Mouse (Mus musculus): ENCODE results near the gene Nfkbil1.

The Nfkbil1 gene

DNA sequence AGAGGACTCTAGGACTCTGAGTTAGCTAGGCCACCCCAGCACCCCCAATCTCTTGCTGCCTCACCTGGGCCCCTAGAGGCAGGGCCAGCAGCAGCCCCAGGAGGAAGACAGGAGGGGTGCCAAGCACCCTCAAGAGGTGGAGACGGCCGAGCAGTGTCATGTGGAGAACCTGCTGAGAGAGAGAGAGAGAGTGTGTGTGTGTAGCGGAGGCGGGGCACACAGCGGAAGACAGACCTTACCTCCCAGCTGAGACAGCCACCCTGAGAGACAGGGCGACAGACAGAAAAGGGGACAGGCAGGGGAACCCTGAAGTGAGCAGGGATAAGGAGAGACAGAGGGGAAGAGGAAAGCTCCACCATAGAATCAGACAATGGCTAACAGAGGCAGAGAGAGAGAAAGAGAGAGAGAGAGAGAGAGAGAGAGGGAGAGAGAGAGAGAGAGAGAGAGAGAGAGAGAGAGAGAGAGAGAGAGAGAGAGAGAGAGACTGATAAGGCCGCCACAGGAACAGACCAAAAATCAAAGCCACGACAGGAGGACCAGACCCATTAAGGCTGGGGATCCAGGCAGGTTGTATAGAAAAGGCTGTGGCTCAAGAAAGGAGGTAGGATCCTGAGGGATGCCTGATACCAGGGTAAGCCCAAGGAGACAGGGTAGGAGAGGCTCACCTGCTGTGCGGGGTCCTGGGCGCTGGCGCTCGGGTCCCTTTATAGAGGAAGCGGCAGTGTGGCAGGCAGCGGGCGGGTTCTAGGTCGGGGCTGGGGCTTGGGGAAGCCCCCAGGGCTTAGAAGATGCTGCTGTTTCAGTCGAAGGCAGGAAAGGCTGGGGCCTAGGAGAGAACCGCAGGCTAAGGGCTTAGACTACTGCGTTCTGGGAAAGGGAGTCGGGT, 30.9 kb downstream of the Nfkbil1 start, which contains the start of gene Lta:
Gene Lta, minus strand, starts transcription at position 858 of the 886 bp plus-strand sequence.
- DNase-seq (ENCODE audit: low read depth, low spot score): no peak

DNA sequence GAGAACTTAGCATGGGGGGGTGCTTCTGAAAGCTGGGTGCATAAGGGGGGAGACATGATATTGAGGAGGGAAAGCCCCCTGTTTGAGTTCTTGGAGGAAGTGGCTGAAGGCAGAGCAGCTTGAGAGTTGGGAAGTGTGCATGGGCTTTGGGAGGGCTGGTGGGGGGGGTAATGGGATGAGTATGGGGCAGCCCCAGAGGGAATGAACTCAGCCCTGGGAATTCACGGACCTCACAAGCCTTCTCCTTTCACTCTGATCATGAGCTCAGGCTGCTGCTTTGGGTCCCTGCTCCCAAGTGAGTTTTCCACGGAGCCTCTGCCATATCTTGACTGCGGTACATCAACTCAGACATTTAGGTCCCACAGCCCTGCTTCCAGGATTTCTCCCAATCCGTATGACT, 33.1 kb downstream of the Nfkbil1 start:
- DNase-seq (ENCODE audit: low read depth, low spot score): no peak

DNA sequence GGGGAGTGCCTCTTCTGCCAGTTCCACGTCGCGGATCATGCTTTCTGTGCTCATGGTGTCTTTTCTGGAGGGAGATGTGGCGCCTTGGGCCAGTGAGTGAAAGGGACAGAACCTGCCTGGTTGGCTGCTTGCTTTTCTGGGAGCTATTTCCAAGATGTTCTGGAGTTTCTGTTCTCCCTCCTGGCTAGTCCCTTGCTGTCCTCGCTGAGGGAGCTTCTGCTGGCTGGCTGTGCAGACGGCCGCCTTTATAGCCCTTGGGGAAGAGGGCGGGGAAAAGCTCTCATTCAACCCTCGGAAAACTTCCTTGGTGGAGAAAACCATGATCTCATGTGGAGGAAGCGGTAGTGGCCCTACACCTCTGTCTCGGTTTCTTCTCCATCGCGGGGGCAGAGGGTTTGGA, 33.8 kb downstream of the Nfkbil1 start, which contains the start of gene Tnf:
Gene Tnf, minus strand, starts transcription at position 221 of the 400 bp plus-strand sequence.
- DNase-seq (ENCODE audit: low read depth, low spot score): no peak

DNA sequence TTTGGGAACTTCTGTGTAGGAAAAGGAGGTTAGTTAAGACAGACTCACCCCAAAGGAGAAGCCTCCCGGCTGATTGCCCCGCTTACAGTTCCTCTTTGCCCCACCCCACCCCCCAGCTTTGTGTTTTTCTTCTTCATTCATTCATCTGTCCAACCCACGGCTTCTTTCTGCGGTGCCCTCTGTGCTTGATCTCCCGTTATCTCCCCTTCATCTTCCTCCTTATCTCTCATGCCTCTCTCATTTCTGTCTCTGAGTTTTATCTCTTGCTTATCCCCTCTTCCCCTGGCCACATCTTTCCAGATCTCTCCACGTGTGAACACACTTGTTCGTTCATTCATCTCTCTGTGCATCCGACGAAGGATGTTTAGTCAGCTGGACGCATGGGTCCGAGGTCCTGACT, 34.5 kb downstream of the Nfkbil1 start:
- DNase-seq (ENCODE audit: low read depth, low spot score): no peak

DNA sequence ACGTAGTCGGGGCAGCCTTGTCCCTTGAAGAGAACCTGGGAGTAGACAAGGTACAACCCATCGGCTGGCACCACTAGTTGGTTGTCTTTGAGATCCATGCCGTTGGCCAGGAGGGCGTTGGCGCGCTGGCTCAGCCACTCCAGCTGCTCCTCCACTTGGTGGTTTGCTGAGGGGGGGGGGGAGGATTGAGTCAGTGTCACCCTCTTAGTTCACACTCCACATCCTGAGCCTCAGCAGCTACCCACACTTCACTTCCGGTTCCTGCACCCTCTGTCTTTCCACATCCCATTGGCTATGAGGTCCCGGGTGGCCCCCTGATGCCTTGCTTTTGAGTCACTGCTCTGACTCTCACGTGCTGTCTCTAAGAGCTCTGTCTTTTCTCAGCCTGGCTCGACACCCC, 35.2 kb downstream of the Nfkbil1 start:
- DNase-seq (ENCODE audit: low read depth, low spot score): no peak

DNA sequence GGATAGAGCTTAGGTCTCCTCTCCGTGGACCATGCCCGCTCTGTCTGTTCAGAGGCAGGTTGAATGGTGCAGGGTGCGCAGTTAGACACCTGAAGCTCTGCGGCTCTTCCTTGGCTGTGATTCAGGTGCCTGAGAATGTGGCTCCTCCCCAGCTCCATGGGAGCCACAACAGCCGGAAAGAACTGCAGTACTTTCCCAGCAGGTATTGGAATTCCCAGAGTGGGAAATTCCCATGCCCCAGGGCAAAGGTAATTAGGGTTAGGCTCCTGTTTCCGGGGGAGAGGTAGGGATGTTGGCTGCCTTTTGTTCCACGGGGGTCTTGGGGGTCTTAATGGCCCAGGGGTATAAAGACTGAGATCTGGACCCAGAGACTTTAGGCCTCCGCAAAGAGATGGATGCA, 36.6 kb downstream of the Nfkbil1 start:
- DNase-seq (ENCODE audit: low read depth, low spot score): no peak

DNA sequence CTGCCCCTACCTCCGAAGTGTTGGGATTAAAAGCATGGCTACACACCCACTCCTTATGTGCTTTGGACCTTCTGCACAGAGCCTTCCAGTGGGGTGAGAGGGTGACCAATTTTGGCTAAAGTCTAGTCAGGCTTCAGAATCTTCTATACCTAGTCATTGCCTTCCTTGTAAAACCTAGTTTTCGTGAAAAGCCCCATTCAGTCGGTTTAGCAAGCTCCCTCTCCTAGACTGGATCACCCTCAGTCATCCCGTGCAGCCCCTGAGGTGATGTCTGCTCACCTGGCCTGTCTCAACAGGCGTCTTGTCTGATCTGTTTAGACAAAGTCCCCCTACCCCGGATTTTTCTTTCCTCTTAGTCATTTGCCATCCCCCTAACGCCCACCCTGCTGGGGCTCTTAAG, 37.6 kb downstream of the Nfkbil1 start:
- DNase-seq (ENCODE audit: low read depth, low spot score): no peak

DNA sequence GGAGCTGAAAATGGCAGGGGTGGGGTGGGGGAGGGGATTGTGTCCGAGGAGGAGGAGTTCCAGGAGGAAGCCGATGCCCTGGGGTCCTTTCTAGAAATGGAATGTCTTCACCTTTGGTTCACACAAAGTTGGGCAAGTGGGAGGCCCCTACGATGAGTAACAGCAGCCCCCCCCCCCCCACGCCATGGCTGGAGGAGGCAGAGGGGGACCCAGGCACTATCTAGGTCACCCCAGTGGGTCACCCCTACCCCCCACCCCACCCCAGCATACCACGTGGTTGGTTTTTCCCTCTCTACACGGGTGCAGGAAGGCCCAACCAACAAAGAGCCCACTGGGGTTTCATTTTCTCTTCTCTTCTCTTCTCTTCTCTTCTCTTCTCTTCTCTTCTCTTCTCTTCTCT, 38.5 kb downstream of the Nfkbil1 start:
- DNase-seq (ENCODE audit: low read depth, low spot score): no peak

DNA sequence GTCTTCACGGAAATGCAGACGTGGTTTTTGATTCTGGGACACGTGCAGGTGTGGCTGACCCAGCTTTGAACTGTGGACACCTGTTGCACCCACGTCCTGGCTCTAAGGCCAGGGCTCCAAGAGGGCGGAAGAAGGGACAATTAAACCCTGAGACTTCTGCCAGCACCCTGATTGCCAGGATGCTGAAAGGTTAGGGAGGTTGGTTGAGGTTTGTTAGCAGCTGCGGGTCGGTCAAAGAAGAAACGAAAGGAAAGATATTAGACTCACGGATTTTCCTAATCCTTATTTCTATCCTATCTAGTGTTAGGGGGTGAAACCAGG, 39.3 kb downstream of the Nfkbil1 start:
- DNase-seq (ENCODE audit: low read depth, low spot score): no peak

DNA sequence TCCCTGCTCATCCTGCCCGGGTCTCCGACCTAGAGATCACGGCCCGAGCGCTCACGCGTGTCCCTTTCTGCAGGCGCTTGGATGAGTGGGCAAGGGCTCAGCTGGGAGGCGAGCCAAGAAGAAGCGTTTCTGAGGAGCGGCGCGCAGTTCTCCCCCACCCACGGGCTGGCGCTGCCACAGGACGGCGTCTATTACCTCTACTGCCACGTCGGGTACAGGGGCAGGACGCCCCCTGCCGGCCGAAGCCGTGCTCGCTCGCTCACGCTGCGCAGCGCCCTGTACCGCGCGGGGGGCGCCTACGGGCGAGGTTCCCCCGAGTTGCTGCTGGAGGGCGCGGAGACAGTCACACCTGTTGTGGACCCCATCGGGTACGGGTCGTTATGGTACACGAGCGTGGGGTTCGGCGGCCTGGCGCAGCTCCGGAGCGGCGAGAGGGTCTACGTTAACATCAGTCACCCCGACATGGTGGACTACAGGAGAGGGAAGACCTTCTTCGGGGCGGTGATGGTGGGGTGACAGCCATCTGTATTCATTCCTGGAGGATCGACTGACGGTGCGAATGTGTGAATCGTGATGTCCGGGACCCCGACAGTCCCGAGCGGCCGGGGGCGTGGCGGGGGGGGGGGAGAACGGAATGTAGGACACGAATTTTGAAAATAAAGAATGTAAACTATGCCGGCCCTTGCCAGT, 39.8 kb downstream of the Nfkbil1 start:
- no peak for DNase-seq (ENCODE audit: low read depth, low spot score)

DNA sequence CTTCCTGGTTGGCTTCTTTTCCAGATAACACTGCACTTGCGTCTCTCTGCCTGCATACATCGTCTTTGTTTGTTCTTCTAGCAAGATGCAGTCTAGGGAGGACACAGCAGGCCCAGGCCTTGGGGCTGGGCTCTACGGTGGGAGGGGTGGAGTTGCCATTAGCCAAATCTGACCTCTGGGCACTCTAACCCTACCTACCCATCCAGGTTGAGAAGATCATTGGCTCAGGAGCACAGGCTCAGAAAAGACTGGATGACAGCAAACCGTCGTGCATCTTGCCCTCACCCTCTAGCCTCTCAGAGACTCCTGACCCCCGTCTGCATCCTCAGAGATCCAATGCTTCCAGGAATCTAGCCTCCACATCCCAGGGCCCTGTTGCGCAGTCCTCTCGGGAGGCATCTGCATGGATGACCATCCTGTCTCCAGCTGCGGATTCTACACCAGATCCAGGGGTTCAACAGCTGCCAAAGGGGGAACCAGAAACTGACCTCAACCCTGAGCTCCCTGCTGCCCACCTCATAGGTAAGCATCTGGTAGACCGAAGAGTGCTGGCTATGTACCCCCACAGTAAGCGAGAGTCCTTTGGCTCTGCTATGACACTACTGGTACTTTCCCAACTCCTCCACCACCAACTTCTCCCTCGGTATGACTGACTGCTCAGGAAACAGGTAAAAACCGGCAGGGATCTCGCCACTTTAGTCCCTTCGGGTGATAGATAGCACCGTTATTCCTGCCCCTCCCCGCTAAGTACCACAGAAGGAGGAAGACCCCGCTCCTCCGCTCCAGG, 40.6 kb downstream of the Nfkbil1 start:
- DNase-seq (ENCODE audit: low read depth, low spot score): no peak

DNA sequence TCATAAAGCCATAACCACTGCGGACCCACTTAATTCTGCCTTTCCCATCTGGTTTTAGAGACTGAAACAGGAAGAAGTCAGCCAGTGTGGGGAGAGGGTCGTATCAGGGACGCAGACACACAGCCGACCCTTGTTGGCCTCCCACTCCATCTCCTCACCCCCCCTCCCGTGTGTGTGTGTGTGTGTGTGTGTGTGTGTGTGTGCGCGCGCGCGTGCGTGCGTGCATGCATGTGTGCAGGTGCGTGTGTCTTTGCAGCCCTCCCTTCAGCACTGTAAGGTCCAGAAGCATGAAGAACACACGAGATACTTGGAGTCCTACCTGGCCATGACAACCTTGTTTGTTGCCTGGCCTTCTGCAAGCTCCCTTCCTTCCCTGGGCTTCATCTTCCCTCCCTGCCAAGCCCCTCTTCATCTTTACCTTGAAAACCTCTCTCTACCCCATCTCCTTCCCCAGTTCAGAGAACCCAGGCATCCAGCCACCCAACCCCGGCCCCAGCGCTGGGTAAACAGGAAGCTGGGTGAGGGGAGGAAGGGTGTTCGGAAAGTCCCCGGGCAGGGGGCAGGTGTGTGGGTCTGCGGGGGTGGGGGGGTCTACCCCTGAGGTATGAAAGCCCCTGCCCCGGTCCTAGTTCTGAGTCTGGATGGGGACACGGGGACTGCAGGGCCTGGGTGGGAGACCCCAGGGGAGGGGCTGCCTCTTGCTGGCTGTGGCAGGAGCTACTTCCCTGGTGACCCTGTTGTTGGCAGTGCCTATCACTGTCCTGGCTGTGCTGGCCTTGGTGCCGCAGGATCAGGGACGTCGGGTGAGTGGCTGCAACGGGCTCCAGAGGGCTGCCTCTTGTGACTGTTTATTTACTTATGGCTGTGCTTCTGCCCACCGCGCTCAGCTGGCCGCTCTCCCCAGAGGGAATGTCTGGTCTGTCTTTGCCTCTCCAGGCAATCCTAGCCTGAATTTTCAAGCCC, 41.4 kb downstream of the Nfkbil1 start, which contains the start of gene Ltb:
Gene Ltb, plus strand, starts transcription at position 559 of the 963 bp plus-strand sequence.
- no peak for DNase-seq (ENCODE audit: low read depth, low spot score)

DNA sequence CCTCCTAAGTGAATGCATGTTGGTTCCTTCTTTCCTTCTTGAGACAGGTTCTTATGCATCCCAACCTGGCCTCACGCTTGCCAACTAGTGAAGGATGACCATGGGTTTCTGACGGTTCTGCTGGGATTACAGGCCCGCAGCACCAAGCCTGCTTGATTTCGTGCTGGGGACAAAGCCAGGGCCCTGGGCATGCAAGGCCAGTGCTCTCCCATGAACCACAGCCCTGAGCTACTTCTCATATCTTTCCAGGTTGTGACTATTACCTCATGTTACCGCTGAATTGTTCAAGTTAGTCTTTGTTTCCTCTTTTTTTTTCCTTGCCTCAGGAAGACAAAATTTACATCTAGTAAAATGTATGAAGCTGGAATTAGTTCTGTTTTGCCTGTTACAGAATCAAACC, 42.7 kb downstream of the Nfkbil1 start:
- no peak for DNase-seq (ENCODE audit: low read depth, low spot score)

DNA sequence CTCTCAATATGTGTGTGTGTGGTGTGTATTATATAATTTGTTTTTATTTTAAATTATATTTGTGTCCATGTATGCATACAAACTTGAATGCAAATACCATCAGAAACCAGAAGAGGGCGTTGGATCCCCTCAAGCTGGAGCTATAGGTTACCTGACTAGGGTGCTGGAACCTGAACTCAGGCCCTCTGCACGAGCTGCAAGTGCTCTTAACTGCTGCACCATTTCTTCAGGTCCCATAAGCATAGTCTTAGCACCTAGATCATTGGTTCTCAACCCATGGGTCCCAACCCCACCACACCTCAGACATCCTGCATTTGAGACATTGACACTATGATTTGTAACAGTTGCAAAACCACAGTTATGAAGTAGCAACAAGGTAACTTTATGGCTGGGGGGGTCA, 43.9 kb downstream of the Nfkbil1 start:
- no peak for DNase-seq (ENCODE audit: low read depth, low spot score)

DNA sequence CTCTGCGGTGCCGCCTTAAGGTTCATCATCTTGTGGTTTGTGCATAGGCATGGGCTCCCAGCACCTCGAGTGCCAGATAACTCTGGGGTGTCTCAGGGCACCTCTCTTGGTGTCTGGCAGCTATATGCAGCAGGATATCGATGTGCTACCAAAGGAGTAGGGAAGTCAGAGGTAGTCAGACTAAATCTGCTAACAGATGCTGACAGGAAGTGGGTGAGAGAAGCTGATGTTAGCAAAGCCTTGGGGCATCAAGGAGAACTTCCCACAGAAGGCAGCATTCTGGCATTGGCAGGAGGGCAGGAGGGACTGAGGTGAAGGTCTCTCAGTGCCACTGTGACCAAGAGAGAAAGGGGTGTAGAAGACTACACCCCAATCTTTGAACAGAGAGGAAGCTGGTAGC, 45.5 kb downstream of the Nfkbil1 start:
- no peak for DNase-seq (ENCODE audit: low read depth, low spot score)

DNA sequence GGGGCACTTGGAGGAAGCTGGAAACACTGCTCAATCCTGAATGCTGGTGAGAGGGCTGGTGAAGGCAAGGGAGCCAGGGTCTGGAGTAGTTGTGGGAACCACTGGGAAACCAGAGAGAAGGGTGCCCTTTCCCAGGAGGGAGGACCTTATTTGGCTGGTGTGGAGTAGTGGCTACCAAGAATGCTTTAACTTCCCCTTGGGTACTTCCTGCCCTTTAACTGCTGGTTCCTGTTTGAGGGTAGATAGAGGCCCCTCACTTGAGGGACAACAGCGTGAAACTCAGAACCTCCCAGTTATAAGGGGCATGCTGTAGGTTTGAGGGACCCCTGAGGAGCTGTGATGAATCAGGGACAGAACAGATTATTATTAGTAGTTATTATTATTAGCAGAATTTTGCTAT, 46.4 kb downstream of the Nfkbil1 start:
- DNase-seq (ENCODE audit: low read depth, low spot score): no peak

DNA sequence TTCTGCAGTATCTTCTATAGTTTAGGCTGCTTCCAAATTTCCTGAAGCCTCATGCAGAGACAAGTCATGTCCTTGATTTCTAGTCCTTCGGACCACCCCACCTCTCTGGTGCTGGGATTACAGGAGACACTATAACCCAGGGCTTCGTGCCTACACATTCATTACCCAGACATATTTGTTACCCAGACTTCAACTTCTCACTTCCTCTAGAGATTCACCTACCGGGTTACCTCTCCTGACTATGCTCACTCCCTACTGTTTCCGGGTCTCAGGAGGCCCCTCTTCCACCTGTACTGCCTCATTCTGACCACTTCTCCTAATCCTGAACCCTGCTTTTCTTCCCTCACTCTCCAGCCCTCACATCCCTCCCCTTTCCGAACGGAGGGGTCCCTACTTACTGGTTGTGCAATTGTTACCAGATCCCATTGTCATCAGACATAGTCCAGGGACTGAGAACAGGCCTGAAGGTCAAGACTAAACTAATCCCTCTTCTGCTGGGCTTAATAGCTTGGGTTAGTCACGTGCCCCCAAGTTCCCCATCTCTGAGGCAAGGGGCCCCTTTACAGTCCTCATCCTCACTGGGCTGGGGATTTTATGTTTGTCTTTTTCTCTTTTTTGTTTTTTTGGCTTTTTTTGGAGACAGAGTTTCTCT, 47.5 kb downstream of the Nfkbil1 start, which contains the start of gene Lst1:
Gene Lst1, minus strand, starts transcription at position 481 of the 652 bp plus-strand sequence.
- DNase-seq (ENCODE audit: low read depth, low spot score): no peak

DNA sequence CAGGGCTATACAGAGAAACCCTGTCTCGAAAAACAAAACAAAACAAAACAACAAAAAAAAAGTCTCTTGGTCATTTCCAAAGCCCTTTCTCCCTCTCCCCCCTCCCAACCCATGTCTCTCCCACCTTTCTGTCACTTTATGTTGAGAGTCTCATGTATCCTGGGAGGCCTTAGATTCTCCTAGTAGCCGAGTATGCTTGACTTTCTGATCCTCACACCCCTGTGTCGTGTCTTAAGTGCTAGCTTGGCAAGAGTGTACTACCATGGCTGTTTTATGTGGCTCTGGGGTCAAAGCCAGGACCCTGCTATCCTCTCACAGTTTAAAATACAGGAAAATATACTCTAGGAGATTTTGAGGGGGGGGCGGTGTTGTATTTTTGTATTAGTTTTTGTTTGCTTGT, 48.2 kb downstream of the Nfkbil1 start:
- DNase-seq (ENCODE audit: low read depth, low spot score): no peak

DNA sequence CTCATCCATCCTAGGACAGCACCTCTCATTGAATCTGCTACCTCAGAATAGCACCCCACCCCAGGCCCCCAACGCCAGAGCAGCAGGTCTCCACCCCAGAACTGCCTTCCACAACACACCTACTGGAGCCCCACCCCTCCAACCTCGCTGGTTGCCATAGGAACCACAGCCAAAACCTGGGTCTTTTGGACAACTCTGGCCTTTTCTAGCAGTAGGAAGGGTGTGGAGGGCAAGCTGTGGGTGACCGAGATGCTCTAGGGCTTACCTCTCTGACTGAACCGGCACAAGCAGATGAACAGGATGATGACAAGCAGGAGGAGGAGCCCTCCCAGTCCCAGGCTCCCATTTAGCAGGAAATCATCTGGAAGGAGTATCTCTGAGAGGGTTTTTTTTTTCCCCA, 48.9 kb downstream of the Nfkbil1 start:
- no peak for DNase-seq (ENCODE audit: low read depth, low spot score)
